Mouse (Mus musculus): ENCODE data around the gene Umps. TPM values are rescaled to one million over a fixed set of nuclear protein-coding genes. Genes with fewer than 3 reads are reported as not detected.

Umps gene
- polyA plus RNA-seq, 2 experiments, result 31.7 to 50.6 TPM

GRCm38 (mm10) chr16:33947664-33948571 is 18.9 kb downstream of the Umps start:
- DNase-seq (ENCODE audit: low spot score) (no peak), ATAC-seq (ENCODE audit: low FRiP score, low read depth) (no peak)
- H3K27ac ChIP-seq (replicated peaks; ENCODE audit: low read depth, low read length), result no peak overlapping the region
- H3K27me3 ChIP-seq (ENCODE audit: control insufficient read depth, insufficient read depth, low read length), result no peaks in the 10 kb centered on the region
- H3K4me1 ChIP-seq (ENCODE audit: control insufficient read depth, insufficient read depth, low read length), result no peaks in the 10 kb centered on the region; the same call in none of the 2 replicates
- H3K36me3 ChIP-seq (ENCODE audit: control insufficient read depth, insufficient read depth, low read length), result peaks cover 39% of the 10 kb centered on the region
- no peak overlapping the region for H3K4me3 ChIP-seq (replicated peaks; ENCODE audit: low read length)
- H3K9ac ChIP-seq (ENCODE audit: low read depth, low read length, severe bottlenecking), result no peak overlapping the region
- H3K4me2 ChIP-seq (replicated peaks; ENCODE audit: low read depth, low read length, severe bottlenecking), result no peak overlapping the region
- no peak for TF ChIP-seq POLR2A (IDR thresholded peaks at IDR 0.05; ENCODE audit: borderline replicate concordance, extremely low read depth, insufficient read depth, insufficient read length)
- H3K9me3 ChIP-seq (ENCODE audit: control insufficient read depth, low read length), result no peaks in the 10 kb centered on the region
- WGBS, result 81% methylated on average over 17 of the region's 17 CpGs

- Histone ChIP-seq H3K27me3 (ENCODE audit: control insufficient read depth, insufficient read depth, low read length) (no peaks in the 10 kb centered on the region), H3K4me3 (replicated peaks; ENCODE audit: low read length) (no peak overlapping the region), H3K4me2 (replicated peaks; ENCODE audit: low read depth, low read length, severe bottlenecking) (no peak overlapping the region), H3K9me3 (ENCODE audit: control insufficient read depth, low read length) (no peaks in the 10 kb centered on the region), H3K4me1 (ENCODE audit: control insufficient read depth, insufficient read depth, low read length) (peaks cover 15% of the 10 kb centered on the region), H3K36me3 (ENCODE audit: control insufficient read depth, insufficient read depth, low read length) (peaks cover 36% of the 10 kb centered on the region), H3K9ac (ENCODE audit: low read depth, low read length, severe bottlenecking) (no peak overlapping the region), H3K27ac (replicated peaks; ENCODE audit: low read depth, low read length) (no peak overlapping the region)
- TF ChIP-seq POLR2A (IDR thresholded peaks at IDR 0.05; ENCODE audit: borderline replicate concordance, extremely low read depth, insufficient read depth, insufficient read length), result no peak
- ATAC-seq (ENCODE audit: low FRiP score, low read depth) (no peak), DNase-seq (ENCODE audit: low spot score) (no peak)
- WGBS, result 48% methylated on average over 7 of the region's 7 CpGs
These were observed 20.8 kb downstream of the Umps start for GRCm38 (mm10) chr16:33946021-33946420.

- no peak overlapping the region for H3K4me3 ChIP-seq (replicated peaks; ENCODE audit: low read length)
- WGBS, result 22% methylated on average over 6 of the region's 6 CpGs
- ATAC-seq (ENCODE audit: low FRiP score, low read depth) (no peak), DNase-seq (ENCODE audit: low spot score) (no peak)
- H3K27me3 ChIP-seq (ENCODE audit: control insufficient read depth, insufficient read depth, low read length), result no peaks in the 10 kb centered on the region
- no peaks in the 10 kb centered on the region for H3K9me3 ChIP-seq (ENCODE audit: control insufficient read depth, low read length)
- no peak for TF ChIP-seq POLR2A (IDR thresholded peaks at IDR 0.05; ENCODE audit: borderline replicate concordance, extremely low read depth, insufficient read depth, insufficient read length)
- no peak overlapping the region for H3K4me2 ChIP-seq (replicated peaks; ENCODE audit: low read depth, low read length, severe bottlenecking)
- H3K27ac ChIP-seq (replicated peaks; ENCODE audit: low read depth, low read length), result no peak overlapping the region; the same call in 1 of the 2 replicates
- H3K36me3 ChIP-seq (ENCODE audit: control insufficient read depth, insufficient read depth, low read length), result peaks cover 36% of the 10 kb centered on the region
- peaks cover 20% of the 10 kb centered on the region for H3K4me1 ChIP-seq (ENCODE audit: control insufficient read depth, insufficient read depth, low read length)
- H3K9ac ChIP-seq (ENCODE audit: low read depth, low read length, severe bottlenecking), result no peak overlapping the region
These were observed 22.1 kb downstream of the Umps start for GRCm38 (mm10) chr16:33944772-33945171.

- TF ChIP-seq POLR2A (IDR thresholded peaks at IDR 0.05; ENCODE audit: borderline replicate concordance, extremely low read depth, insufficient read depth, insufficient read length), result no peak
- no peak overlapping the region for H3K4me3 ChIP-seq (replicated peaks; ENCODE audit: low read length)
- H3K27me3 ChIP-seq (ENCODE audit: control insufficient read depth, insufficient read depth, low read length), result no peaks in the 10 kb centered on the region
- H3K9ac ChIP-seq (ENCODE audit: low read depth, low read length, severe bottlenecking), result no peak overlapping the region
- ATAC-seq (ENCODE audit: low FRiP score, low read depth), result no peak
- WGBS, result 82% methylated on average over 4 of the region's 4 CpGs
- H3K9me3 ChIP-seq (ENCODE audit: control insufficient read depth, low read length), result no peaks in the 10 kb centered on the region
- no peak overlapping the region for H3K27ac ChIP-seq (replicated peaks; ENCODE audit: low read depth, low read length)
- no peak overlapping the region for H3K4me2 ChIP-seq (replicated peaks; ENCODE audit: low read depth, low read length, severe bottlenecking)
- no peak for DNase-seq (ENCODE audit: low spot score)
- H3K36me3 ChIP-seq (ENCODE audit: control insufficient read depth, insufficient read depth, low read length), result peaks cover 29% of the 10 kb centered on the region
- peaks cover 26% of the 10 kb centered on the region for H3K4me1 ChIP-seq (ENCODE audit: control insufficient read depth, insufficient read depth, low read length)
These were observed 22.7 kb downstream of the Umps start for GRCm38 (mm10) chr16:33944126-33944525.

GRCm38 (mm10) chr16:33943388-33943787 is 23.4 kb downstream of the Umps start:
- Histone ChIP-seq H3K36me3 (ENCODE audit: control insufficient read depth, insufficient read depth, low read length) (peaks cover 23% of the 10 kb centered on the region), H3K4me3 (replicated peaks; ENCODE audit: low read length) (no peak overlapping the region), H3K4me2 (replicated peaks; ENCODE audit: low read depth, low read length, severe bottlenecking) (no peak overlapping the region), H3K4me1 (ENCODE audit: control insufficient read depth, insufficient read depth, low read length) (peaks cover 33% of the 10 kb centered on the region), H3K9ac (ENCODE audit: low read depth, low read length, severe bottlenecking) (no peak overlapping the region), H3K9me3 (ENCODE audit: control insufficient read depth, low read length) (no peaks in the 10 kb centered on the region), H3K27me3 (ENCODE audit: control insufficient read depth, insufficient read depth, low read length) (no peaks in the 10 kb centered on the region), H3K27ac (replicated peaks; ENCODE audit: low read depth, low read length) (no peak overlapping the region)
- ATAC-seq (ENCODE audit: low FRiP score, low read depth) (no peak), DNase-seq (ENCODE audit: low spot score) (no peak)
- no peak for TF ChIP-seq POLR2A (IDR thresholded peaks at IDR 0.05; ENCODE audit: borderline replicate concordance, extremely low read depth, insufficient read depth, insufficient read length)
- WGBS, result 95% methylated on average over 6 of the region's 6 CpGs

All from limb, embryonic 14.5 days (tissue).